Mouse (Mus musculus): ENCODE measurements around the gene Gm5294. TPM values are rescaled to one million over a fixed set of nuclear protein-coding genes. Genes with fewer than 3 reads are reported as not detected.

Gm5294 gene
- polyA plus RNA-seq, 1 experiment = not detected

DNA sequence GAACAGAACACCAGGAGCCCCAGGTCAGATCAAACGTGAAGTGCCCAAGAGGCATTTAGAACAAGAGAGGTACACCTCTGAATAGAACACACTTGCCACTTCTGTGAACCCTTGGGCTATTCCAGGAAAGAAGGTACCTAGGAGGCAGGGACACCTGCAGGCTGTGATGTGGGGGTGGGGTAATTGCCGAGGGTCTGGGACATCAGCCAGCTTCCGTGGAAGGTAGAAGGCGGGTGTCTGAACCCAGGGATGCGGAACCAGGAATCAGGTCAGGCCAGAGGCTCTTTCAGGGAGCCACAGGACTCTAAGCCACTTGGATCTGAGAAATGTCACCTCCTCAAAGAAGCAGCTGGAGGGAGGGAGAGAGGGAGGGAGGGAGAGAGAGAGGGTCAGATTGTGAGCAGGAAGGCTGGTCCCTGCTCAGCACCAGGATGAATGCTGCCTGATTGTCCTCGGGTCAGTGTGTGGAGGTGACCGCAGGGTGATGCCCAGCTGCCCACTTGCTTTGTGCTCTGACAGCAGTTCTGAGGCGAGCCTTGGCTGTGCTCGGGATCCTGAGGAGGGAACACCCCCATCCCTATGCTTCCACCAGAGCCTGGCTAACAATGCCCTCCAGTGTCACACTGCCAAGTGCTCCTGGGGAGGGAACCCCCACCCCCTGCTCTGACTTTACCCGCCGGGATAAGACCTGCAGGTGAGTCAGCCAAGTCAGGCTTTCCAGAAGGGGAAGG is 31.2 kb upstream of the Gm5294 start:
- TF ChIP-seq GATA1 (IDR thresholded peaks at IDR 0.05; ENCODE audit: low read length) = no peak
- no peak for TF ChIP-seq TAL1 (IDR thresholded peaks at IDR 0.05; ENCODE audit: low read length)
- Histone ChIP-seq H3K36me3 (ENCODE audit: control insufficient read depth) (no peaks in the 10 kb centered on the region; the same call in 1 of the 2 replicates), H3K27me3 (ENCODE audit: control insufficient read depth) (no peaks in the 10 kb centered on the region), H3K9me3 (ENCODE audit: control insufficient read depth, low read length) (no peaks in the 10 kb centered on the region), H3K4me1 (ENCODE audit: control insufficient read depth) (no peaks in the 10 kb centered on the region), H3K4me3 (replicated peaks) (no peak overlapping the region)

DNA sequence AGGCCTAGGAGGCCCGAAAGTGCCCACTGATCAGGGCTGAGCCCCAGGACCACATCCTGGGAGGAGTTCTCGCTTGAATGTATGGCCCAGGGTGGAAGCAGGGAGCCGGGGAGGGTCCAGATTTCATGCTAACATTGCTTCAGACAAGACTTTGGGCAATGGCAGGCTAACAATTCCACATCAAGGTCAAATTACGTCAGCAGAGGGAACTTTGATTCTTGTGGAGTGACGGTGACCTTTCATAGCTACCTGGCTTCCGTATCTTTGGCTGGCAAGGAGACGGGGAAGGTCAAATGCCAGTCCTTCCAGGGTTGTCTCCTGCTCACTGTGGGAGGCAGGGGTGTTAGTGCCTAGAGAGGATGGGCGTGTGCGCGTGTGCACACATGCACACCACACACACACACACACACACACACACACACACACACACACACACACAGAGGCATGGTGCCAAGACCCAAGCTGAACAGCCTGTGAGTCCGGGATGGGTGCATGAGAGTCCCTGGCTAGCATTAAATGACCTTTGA is 28.9 kb upstream of the Gm5294 start:
- TF ChIP-seq GATA1 (IDR thresholded peaks at IDR 0.05; ENCODE audit: low read length) (no peak), TAL1 (IDR thresholded peaks at IDR 0.05; ENCODE audit: low read length) (no peak)
- no peaks in the 10 kb centered on the region; the same call in 1 of the 2 replicates for H3K36me3 ChIP-seq (ENCODE audit: control insufficient read depth)
- H3K9me3 ChIP-seq (ENCODE audit: control insufficient read depth, low read length) = no peaks in the 10 kb centered on the region
- no peak overlapping the region for H3K4me3 ChIP-seq (replicated peaks)
- no peaks in the 10 kb centered on the region for H3K27me3 ChIP-seq (ENCODE audit: control insufficient read depth)
- H3K4me1 ChIP-seq (ENCODE audit: control insufficient read depth) = no peaks in the 10 kb centered on the region

DNA sequence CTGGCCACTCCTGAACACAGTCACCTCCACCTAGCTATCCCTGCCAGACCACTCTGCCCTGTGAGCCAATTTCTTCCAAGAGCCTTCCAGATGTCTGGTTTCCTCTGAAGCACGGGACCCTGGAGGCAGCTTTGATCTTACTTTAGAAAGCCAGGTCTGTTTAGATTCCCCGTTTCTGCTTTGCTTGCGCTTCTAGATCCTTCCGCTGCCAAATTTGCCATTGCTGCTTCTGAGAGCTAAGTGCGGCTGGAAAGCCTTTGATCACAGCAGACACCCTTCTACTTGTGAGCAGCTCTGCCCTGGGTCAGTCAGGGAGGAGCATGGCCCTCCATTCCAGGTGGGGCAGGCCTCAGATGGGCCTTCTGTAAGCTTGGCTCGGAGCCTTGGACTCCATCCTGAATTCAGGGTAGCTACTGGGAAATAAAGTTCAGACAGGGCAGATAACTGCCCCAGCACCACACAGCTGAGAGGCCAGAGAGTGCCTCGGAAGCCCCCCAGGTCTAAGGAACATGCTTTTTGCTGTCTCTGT is 18.2 kb upstream of the Gm5294 start:
- H3K4me1 ChIP-seq (ENCODE audit: control insufficient read depth) = no peaks in the 10 kb centered on the region
- H3K27me3 ChIP-seq (ENCODE audit: control insufficient read depth) = no peaks in the 10 kb centered on the region
- no peaks in the 10 kb centered on the region; the same call in 1 of the 2 replicates for H3K9me3 ChIP-seq (ENCODE audit: control insufficient read depth, low read length)
- TF ChIP-seq TAL1 (IDR thresholded peaks at IDR 0.05; ENCODE audit: low read length) = no peak
- no peak for TF ChIP-seq GATA1 (IDR thresholded peaks at IDR 0.05; ENCODE audit: low read length)
- peaks cover 3% of the 10 kb centered on the region; the same call in 1 of the 2 replicates for H3K36me3 ChIP-seq (ENCODE audit: control insufficient read depth)
- no peak overlapping the region for H3K4me3 ChIP-seq (replicated peaks)

DNA sequence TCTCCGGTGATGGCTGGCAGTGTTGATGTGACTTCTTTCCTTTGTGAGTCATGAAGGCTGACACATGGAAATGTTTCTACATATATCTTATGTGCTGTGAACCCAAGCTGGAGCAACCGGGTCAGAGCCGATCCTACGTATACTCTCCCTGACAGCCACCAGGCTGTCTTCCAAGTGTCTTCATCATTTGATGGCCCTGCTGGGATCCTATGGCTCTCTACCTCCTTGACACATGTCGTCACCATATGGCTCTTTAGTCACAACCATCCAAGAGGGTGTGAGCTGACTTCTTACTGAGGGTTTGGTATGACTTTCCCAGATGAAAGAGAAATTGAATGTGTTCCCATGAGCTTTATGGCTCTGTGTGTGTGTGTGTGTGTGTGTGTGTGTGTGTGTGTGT is 15.6 kb upstream of the Gm5294 start:
- Histone ChIP-seq H3K27me3 (ENCODE audit: control insufficient read depth) (no peaks in the 10 kb centered on the region), H3K9me3 (ENCODE audit: control insufficient read depth, low read length) (no peaks in the 10 kb centered on the region; the same call in 1 of the 2 replicates), H3K4me1 (ENCODE audit: control insufficient read depth) (no peaks in the 10 kb centered on the region), H3K4me3 (replicated peaks) (no peak overlapping the region), H3K36me3 (ENCODE audit: control insufficient read depth) (peaks cover 5% of the 10 kb centered on the region; the same call in 1 of the 2 replicates)
- TF ChIP-seq TAL1 (IDR thresholded peaks at IDR 0.05; ENCODE audit: low read length) (no peak), GATA1 (IDR thresholded peaks at IDR 0.05; ENCODE audit: low read length) (no peak)

DNA sequence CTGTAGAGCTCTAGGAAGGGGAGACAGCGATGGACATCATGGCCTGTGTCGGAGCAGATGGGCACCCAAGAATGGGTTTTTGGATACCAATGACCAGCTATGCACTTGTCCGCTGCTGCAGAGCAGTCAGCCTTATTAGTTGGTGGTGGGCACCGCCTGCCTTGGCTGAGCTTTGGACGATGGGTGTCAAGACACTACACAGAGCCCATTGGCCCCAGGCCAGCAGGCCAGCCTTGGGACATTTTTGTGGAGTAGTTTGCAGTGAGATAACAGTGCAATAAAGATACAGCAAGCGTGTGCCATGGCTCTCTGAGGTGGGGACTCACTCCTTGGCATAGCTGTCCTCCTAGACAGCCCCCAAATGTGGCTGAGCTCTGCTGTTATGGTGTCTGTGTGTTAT is 10.1 kb upstream of the Gm5294 start:
- Histone ChIP-seq H3K4me1 (ENCODE audit: control insufficient read depth) (no peaks in the 10 kb centered on the region), H3K36me3 (ENCODE audit: control insufficient read depth) (peaks cover 5% of the 10 kb centered on the region; the same call in 1 of the 2 replicates), H3K4me3 (replicated peaks) (no peak overlapping the region), H3K27me3 (ENCODE audit: control insufficient read depth) (no peaks in the 10 kb centered on the region), H3K9me3 (ENCODE audit: control insufficient read depth, low read length) (no peaks in the 10 kb centered on the region; the same call in 1 of the 2 replicates)
- TF ChIP-seq GATA1 (IDR thresholded peaks at IDR 0.05; ENCODE audit: low read length) (no peak), TAL1 (IDR thresholded peaks at IDR 0.05; ENCODE audit: low read length) (no peak)

DNA sequence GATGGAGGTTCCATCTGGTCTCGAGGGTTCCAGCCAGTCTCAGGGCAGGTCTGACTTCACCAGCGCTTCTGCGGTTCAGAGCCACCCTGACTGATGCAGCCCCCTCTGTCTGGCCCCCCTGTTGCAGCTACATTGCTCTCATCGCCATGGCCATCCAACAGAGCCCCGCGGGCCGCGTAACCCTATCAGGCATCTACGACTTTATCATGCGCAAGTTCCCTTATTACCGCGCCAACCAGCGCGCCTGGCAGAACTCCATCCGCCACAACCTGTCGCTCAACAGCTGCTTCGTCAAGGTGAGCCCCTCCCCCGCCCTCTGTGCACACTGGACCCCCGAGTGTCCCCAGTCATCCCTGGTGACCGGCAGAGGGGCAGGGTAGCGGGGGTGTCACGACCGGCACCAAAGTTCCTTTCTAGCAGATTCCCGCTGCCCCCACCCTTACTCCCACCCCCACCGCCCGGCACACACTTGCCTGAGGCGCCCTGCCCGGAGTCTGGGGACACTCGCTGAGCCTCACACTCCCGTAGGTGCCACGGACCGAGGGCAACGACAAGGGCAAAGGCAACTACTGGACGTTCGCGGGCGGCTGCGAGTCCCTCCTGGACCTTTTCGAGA is 945 bp downstream of the Gm5294 start:
- H3K4me1 ChIP-seq (ENCODE audit: control insufficient read depth) = no peaks in the 10 kb centered on the region
- no peaks in the 10 kb centered on the region for H3K36me3 ChIP-seq (ENCODE audit: control insufficient read depth)
- no peak for TF ChIP-seq TAL1 (IDR thresholded peaks at IDR 0.05; ENCODE audit: low read length)
- TF ChIP-seq GATA1 (IDR thresholded peaks at IDR 0.05; ENCODE audit: low read length) = no peak
- H3K4me3 ChIP-seq (replicated peaks) = no peak overlapping the region
- H3K27me3 ChIP-seq (ENCODE audit: control insufficient read depth) = peaks cover 38% of the 10 kb centered on the region
- H3K9me3 ChIP-seq (ENCODE audit: control insufficient read depth, low read length) = peaks cover 6% of the 10 kb centered on the region; the same call in 1 of the 2 replicates

DNA sequence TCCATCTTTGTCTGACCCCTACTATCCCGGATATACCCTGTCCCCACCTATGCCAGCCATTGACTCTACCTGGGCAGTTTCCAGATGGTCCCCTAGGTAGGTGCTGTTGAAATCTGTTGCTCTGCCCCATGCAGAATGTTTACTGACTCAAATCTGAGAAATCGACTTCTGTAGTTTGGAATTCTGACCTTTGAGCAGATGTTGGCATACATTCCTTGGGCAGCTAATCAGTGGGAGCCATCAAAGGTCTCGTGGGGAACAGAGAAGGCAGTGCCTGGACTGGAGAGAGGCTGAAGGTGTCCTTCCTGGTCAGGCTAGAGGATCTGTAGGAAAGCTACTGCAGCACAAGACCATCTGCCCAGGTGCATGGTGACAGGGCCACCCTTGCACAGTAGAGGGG is 5.2 kb downstream of the Gm5294 start:
- Histone ChIP-seq H3K9me3 (ENCODE audit: control insufficient read depth, low read length) (no peaks in the 10 kb centered on the region), H3K27me3 (ENCODE audit: control insufficient read depth) (peaks cover 28% of the 10 kb centered on the region), H3K4me1 (ENCODE audit: control insufficient read depth) (no peaks in the 10 kb centered on the region), H3K4me3 (replicated peaks) (no peak overlapping the region), H3K36me3 (ENCODE audit: control insufficient read depth) (no peaks in the 10 kb centered on the region)
- TF ChIP-seq TAL1 (IDR thresholded peaks at IDR 0.05; ENCODE audit: low read length) = no peak
- TF ChIP-seq GATA1 (IDR thresholded peaks at IDR 0.05; ENCODE audit: low read length) = no peak

DNA sequence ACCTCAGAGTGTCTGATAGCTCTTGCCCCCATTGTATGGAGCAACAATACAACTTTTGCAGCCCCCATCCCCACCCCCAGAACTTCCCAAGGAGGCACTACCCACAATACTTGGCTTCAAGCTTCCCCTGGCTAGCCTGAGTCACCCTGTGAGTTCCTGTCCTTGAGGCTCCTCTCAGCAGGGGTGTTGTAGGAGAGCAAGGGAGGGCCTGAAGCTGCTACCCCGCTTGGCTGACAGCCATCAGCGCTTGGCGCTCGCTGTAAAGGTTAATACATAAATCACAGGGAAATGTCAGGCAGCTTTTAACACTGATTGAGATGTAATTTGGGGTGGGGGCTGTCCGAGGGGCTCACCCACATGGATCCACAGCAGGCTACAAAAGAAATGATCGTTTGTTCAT is 13.5 kb downstream of the Gm5294 start:
- no peaks in the 10 kb centered on the region for H3K27me3 ChIP-seq (ENCODE audit: control insufficient read depth)
- H3K4me3 ChIP-seq (replicated peaks) = no peak overlapping the region
- no peaks in the 10 kb centered on the region for H3K9me3 ChIP-seq (ENCODE audit: control insufficient read depth, low read length)
- no peaks in the 10 kb centered on the region for H3K36me3 ChIP-seq (ENCODE audit: control insufficient read depth)
- H3K4me1 ChIP-seq (ENCODE audit: control insufficient read depth) = no peaks in the 10 kb centered on the region
- no peak for TF ChIP-seq TAL1 (IDR thresholded peaks at IDR 0.05; ENCODE audit: low read length)
- no peak for TF ChIP-seq GATA1 (IDR thresholded peaks at IDR 0.05; ENCODE audit: low read length)

DNA sequence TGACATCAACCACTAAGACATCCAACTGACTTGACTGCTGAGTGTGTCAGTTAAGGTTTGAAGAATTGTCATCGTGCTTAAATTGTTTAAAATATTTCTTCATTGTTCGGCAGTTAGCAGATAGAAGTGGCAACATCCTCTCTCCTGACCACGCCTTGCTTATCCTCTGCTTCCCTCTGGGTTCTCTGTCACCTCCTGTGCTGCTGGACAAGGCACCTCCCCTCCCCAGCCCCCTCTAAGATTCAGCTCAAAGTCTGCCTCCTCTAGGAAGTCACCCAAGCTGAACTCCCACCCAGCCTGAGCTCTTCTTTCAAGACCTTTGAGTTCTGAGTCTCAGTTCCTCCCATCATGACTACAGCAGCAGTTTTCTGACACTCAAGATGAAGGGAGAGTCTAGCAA is 15.0 kb downstream of the Gm5294 start:
- TF ChIP-seq GATA1 (IDR thresholded peaks at IDR 0.05; ENCODE audit: low read length) (no peak), TAL1 (IDR thresholded peaks at IDR 0.05; ENCODE audit: low read length) (no peak)
- Histone ChIP-seq H3K36me3 (ENCODE audit: control insufficient read depth) (no peaks in the 10 kb centered on the region), H3K4me3 (replicated peaks) (no peak overlapping the region), H3K4me1 (ENCODE audit: control insufficient read depth) (no peaks in the 10 kb centered on the region), H3K9me3 (ENCODE audit: control insufficient read depth, low read length) (no peaks in the 10 kb centered on the region), H3K27me3 (ENCODE audit: control insufficient read depth) (no peaks in the 10 kb centered on the region)

Measured in erythroblast, embryonic 14.5 days (primary cell).